Mouse (Mus musculus) liver, embryonic 13.5 days (tissue): ENCODE results near the gene Chd5. TPM values are rescaled to one million over a fixed set of nuclear protein-coding genes. Genes with fewer than 3 reads are reported as not detected.

Source experiments
- ATAC-seq: fragments of 200-750 bp; cut with Nextera tagmentation; 2 replicates; pipeline ENCODE4 v1.8.0; 2017; ENCODE audit warnings: low read depth, mild to moderate bottlenecking, moderate number of reproducible peaks, moderate library complexity
- DNase-seq: peaks from one replicate; pipeline ENCODE4 v3.0.0; 2022
- H3K27ac ChIP-seq: fragments of 300-500 bp; sonication (generic); 2 replicates; pipeline ENCODE4 v1.5.1; 2015; ENCODE audit warnings: moderate library complexity, mild to moderate bottlenecking, inconsistent platforms
- H3K27me3 ChIP-seq: fragments of 300-500 bp; sonication (generic); 2 replicates; pipeline ENCODE4 v1.6.1; 2015; ENCODE audit warnings: mild to moderate bottlenecking, inconsistent platforms
- H3K36me3 ChIP-seq: fragments of 300-500 bp; sonication (generic); 2 replicates; pipeline ENCODE4 v1.6.1; 2015; ENCODE audit warnings: mild to moderate bottlenecking, inconsistent platforms
- H3K4me1 ChIP-seq: fragments of 300-500 bp; sonication (generic); replicated peaks from 2 replicates; pipeline ENCODE4 v1.6.1; 2015; ENCODE audit warnings: inconsistent platforms
- H3K4me2 ChIP-seq: fragments of 300-500 bp; sonication (generic); 2 replicates; pipeline ENCODE4 v1.6.1; 2015; ENCODE audit warnings: inconsistent platforms, mild to moderate bottlenecking, moderate library complexity
- H3K4me3 ChIP-seq: fragments of 300-500 bp; sonication (generic); replicated peaks from 2 replicates; pipeline ENCODE4 v1.5.1; 2015; ENCODE audit warnings: mild to moderate bottlenecking, inconsistent platforms
- H3K9ac ChIP-seq: fragments of 300-500 bp; sonication (generic); 2 replicates; pipeline ENCODE4 v1.6.1; 2015; ENCODE audit warnings: mild to moderate bottlenecking, inconsistent platforms
- H3K9me3 ChIP-seq: fragments of 300-500 bp; sonication (generic); replicated peaks from 2 replicates; pipeline ENCODE4 v1.6.1; 2016; ENCODE audit warnings: inconsistent platforms
- WGBS: fragments of 180-500 bp; shearing (Covaris S2); methylation state at CpG from one replicate; pipeline ENCODE4 v1.1.7; 2015; ENCODE audit not compliant: insufficient replicate concordance; 5-methylcytosine and 5-hydroxymethylcytosine counted together
- polyA plus RNA-seq: library from polyadenylated mRNA; unstranded; fragments of >200 nt; fragmentation: Nextera tagmentation; extraction: Ambion mirVana; gene quantifications from 2 replicates; pipeline ENCODE4 v1.2.1, GENCODE M21; 2015

Chd5 gene
- polyA plus RNA-seq, 1 experiment from 2014 or later: 0.52 TPM

- peaks cover 54% of the 10 kb centered on the region for H3K27me3 ChIP-seq
- ATAC-seq: no peak
- H3K9ac ChIP-seq: 0 out of 2 replicates have a peak within 1 kb of the TSS, but pooled peaks have one; percentile 17
- peak; percentile 37 for DNase-seq
- peak within 1 kb of the TSS; percentile 49 for H3K4me2 ChIP-seq
- H3K36me3 ChIP-seq: no peaks in the 10 kb centered on the region
- H3K4me1 ChIP-seq: peaks cover 11% of the 10 kb centered on the region
- WGBS: 6% methylated on average over 26 of the region's 26 CpGs
- 0 out of 2 replicates have a peak within 1 kb of the TSS, but pooled peaks have one; percentile 29 for H3K4me3 ChIP-seq
- H3K9me3 ChIP-seq: no peaks in the 10 kb centered on the region
- H3K27ac ChIP-seq: no peak within 1 kb of the TSS
These were observed 19.8 kb upstream of the Chd5 start, which contains the start of gene Rnf207 for GRCm38 (mm10) chr4:152318517-152319234. Gene Rnf207 (minus strand): TSS chr4:152318993.

DNA sequence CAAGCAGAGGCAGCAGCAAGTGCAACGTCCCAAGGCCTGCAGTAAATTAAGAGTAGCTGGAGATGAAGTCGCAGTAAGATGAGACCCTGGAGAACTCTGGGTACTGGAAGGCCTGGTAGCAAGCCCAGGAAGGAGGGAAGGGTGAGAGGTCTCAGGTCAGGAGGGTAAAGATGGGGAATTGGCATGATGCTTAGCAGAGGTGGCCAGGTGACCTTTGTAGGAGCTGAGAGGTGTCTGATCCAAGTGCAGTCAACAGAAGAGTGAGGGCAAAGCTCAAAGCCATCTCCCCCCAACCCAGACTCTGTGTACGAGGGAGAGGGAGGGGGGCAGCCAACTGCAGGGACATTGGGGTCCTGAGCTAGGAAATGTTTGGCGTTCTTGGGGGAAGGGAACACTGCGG is 17.0 kb upstream of the Chd5 start:
- H3K27me3 ChIP-seq: peaks cover 26% of the 10 kb centered on the region
- WGBS: 50% methylated on average over 5 of the region's 5 CpGs
- no peak for DNase-seq
- no peak overlapping the region for H3K4me3 ChIP-seq
- no peaks in the 10 kb centered on the region for H3K36me3 ChIP-seq
- H3K9me3 ChIP-seq: no peaks in the 10 kb centered on the region
- no peak overlapping the region for H3K4me2 ChIP-seq
- no peak overlapping the region for H3K27ac ChIP-seq
- peaks cover 19% of the 10 kb centered on the region for H3K4me1 ChIP-seq
- no peak for ATAC-seq
- no peak overlapping the region for H3K9ac ChIP-seq

DNA sequence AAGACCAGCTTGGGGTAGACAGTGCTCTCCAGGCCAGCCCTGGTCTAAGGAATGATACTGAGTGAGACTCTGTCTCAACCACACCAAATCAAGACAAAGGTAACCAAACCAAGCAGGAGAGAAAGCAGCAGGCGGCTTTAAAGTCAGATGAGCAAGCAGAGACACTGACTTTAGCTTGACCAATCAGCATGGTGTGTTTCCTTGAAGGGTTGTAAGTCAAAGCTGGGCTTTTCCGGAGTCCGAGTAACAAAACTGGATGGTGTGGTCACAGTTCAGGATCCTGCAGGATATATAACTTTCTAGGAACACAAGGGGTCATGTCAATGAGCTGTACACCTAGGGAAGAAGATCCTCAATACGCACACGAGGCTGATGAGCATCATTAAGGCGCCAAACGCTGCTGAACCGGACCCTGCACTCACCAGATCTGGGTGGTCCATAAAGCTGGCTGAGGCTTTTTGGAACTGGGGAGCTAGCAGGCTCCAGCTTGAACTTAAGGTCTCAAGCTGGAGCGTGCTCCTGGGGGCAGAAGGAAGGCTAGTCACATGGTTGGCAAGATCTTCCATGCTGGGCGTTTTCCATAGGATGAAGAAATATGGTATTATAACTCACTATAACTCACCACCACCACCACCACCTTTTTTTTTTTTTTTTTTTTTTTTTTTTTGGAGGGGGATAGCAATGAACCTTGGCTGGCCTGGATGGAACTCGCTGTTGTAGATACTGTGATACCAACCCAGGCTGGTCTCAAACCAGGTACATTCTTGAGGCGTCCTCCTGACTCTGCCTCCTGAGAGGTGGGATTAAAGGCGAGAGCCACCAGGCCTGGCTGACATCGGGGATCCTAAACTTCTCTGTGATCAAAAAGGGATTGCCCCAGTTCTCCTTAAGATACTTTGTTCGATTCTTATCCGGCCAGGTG is 13.5 kb upstream of the Chd5 start:
- Histone ChIP-seq H3K4me1 (peaks cover 40% of the 10 kb centered on the region), H3K4me2 (peak overlapping the region; percentile 91), H3K36me3 (peaks cover 25% of the 10 kb centered on the region), H3K4me3 (peak overlapping the region; percentile 84), H3K9me3 (no peaks in the 10 kb centered on the region), H3K27ac (no peak overlapping the region), H3K27me3 (no peaks in the 10 kb centered on the region), H3K9ac (peak overlapping the region; percentile 52)
- DNase-seq (no peak), ATAC-seq (peak; percentile 46)
- 43% methylated on average over 16 of the region's 16 CpGs for WGBS

DNA sequence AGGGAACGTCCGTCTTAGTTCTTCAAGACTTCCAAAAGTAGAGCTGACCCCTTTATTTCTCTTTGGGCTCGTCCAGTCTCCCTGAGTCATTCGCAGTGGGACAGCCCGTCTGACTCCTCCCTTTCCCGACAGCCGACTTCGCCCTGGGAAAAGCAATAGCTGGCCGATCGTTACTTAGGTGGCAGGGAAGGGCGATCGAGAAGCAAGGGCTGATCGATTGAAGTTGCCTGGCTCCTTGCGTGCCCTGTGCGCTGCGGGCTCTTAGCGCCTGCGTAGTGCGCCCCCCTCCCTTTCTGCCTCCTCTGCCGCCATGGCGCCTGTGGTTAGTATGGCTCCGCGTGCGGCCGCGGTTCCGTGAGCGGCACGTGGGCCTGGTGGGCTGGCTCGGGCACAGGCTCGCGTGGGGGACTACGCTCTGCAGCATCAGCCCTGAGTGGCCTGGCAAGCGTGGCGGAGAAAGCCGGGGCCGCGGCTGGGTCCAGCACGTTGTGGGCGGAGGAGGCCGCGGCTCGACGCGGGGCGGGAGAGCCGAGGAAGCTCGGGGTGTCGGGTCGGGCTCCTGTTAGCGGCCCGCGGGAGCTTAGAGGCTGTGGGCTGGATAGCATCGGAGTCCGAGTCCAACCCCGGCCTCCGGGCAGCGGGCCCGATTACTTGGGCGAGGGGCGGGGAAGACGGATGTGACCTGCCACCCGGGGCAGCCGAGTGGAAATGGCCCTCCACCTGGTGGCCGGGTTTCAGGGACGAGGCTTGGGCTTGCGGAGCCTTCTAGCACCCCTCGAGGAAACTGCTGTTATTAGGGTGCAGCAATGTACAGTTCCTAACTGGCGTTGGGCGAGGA is 12.7 kb upstream of the Chd5 start, which contains the start of gene Rpl22:
TSS of gene Rpl22 (plus strand) at position 169 of the 838 bp plus-strand sequence.
- peaks cover 40% of the 10 kb centered on the region for H3K4me1 ChIP-seq
- peak within 1 kb of the TSS; percentile 84 for H3K4me3 ChIP-seq
- under 1% methylated on average over 70 of the region's 70 CpGs for WGBS
- peaks cover 34% of the 10 kb centered on the region for H3K36me3 ChIP-seq
- H3K27ac ChIP-seq: peak within 1 kb of the TSS; percentile 80
- H3K9ac ChIP-seq: peak within 1 kb of the TSS; percentile 89
- DNase-seq (peak; percentile 94), ATAC-seq (peak; percentile 94)
- H3K27me3 ChIP-seq: no peaks in the 10 kb centered on the region
- H3K4me2 ChIP-seq: peak within 1 kb of the TSS; percentile 91
- H3K9me3 ChIP-seq: no peaks in the 10 kb centered on the region

DNA sequence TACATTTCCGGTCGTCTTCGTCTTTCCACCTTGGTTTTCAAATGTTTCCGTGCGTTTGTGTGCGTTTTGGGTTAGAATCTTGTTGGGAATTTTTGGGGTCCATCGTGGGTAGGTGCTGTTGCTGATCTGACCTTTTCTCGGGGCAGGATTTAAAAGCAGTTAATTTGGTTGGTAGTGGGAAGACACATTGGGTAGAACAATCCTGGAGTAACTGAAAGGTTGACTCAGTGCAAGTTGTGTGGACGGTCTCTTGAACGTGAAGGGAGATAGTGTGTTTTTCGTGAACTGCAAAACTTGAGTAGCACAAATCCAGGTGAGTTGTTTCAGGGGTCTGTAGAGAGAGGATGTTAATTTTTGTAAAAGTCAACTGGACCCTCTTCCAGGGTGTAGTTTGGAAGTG is 11.9 kb upstream of the Chd5 start:
- peak overlapping the region; percentile 84 for H3K4me3 ChIP-seq
- 1% methylated on average over 11 of the region's 11 CpGs for WGBS
- H3K4me2 ChIP-seq: peak overlapping the region; percentile 91
- H3K27ac ChIP-seq: peak overlapping the region; percentile 80
- H3K9me3 ChIP-seq: no peaks in the 10 kb centered on the region
- H3K9ac ChIP-seq: peak overlapping the region; percentile 89
- ATAC-seq (no peak), DNase-seq (no peak)
- peaks cover 40% of the 10 kb centered on the region for H3K4me1 ChIP-seq
- H3K27me3 ChIP-seq: no peaks in the 10 kb centered on the region
- peaks cover 42% of the 10 kb centered on the region for H3K36me3 ChIP-seq

- no peak for ATAC-seq
- Histone ChIP-seq H3K27me3 (no peaks in the 10 kb centered on the region), H3K4me3 (no peak overlapping the region), H3K27ac (no peak overlapping the region), H3K4me1 (peaks cover 40% of the 10 kb centered on the region), H3K9me3 (no peaks in the 10 kb centered on the region), H3K4me2 (peak overlapping the region; percentile 17), H3K9ac (no peak overlapping the region), H3K36me3 (peaks cover 63% of the 10 kb centered on the region)
- 67% methylated on average over 6 of the region's 6 CpGs for WGBS
- peak; percentile 31 for DNase-seq
These were observed 9.8 kb upstream of the Chd5 start for GRCm38 (mm10) chr4:152328691-152329090.

DNA sequence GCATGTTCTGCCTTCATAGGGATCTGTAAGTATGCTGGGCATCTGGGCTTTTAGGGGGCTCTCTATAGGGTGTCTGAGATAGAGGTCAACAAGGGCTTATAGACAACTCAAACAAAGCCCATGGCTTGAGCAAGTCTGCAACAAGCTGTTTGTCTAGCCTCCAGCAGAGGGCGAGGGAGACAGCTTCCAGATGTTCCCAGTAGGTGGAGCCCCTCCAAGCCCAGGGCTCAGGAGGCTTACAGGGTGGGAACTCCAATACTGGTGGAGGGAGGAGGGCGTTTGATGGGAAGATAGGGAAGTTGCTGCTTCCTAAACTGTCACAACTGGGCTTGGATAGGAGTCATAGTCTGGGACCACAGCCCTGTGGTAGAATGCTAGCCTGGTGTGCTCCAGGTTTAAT is 5.5 kb upstream of the Chd5 start:
- peak; percentile 49 for ATAC-seq
- peak; percentile 36 for DNase-seq
- peaks cover 78% of the 10 kb centered on the region for H3K36me3 ChIP-seq
- no peak overlapping the region for H3K4me2 ChIP-seq
- peaks cover 21% of the 10 kb centered on the region for H3K27me3 ChIP-seq
- no peak overlapping the region for H3K9ac ChIP-seq
- WGBS: 32% methylated on average over 2 of the region's 2 CpGs
- H3K4me1 ChIP-seq: peaks cover 14% of the 10 kb centered on the region
- no peak overlapping the region for H3K4me3 ChIP-seq
- H3K27ac ChIP-seq: no peak overlapping the region
- no peaks in the 10 kb centered on the region for H3K9me3 ChIP-seq

DNA sequence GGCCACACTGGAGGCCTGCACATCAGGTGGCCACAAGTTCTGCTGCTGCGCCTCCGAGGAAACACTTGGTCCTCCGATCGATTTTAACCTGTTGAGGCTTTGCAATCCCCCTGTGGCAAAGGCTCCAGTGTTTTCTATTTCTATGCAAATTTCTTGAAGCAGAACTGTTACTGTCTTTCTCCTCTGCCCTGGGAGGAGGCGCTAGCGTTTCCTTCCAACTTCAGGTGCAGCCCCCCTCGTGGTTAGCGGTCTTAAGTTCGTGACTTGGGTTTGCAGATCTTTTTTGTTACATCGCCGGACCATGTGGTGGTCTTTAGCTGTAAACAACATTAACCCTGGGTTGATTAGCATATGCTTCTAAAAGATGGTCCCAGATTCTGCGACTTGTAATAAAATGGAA is 4.9 kb upstream of the Chd5 start:
- peaks cover 73% of the 10 kb centered on the region for H3K36me3 ChIP-seq
- no peak overlapping the region for H3K4me3 ChIP-seq
- no peak overlapping the region for H3K4me2 ChIP-seq
- H3K9me3 ChIP-seq: no peaks in the 10 kb centered on the region
- WGBS: 87% methylated on average over 12 of the region's 12 CpGs
- no peak for ATAC-seq
- H3K9ac ChIP-seq: no peak overlapping the region
- H3K27ac ChIP-seq: no peak overlapping the region
- H3K27me3 ChIP-seq: peaks cover 27% of the 10 kb centered on the region
- no peak for DNase-seq
- H3K4me1 ChIP-seq: peaks cover 9% of the 10 kb centered on the region

DNA sequence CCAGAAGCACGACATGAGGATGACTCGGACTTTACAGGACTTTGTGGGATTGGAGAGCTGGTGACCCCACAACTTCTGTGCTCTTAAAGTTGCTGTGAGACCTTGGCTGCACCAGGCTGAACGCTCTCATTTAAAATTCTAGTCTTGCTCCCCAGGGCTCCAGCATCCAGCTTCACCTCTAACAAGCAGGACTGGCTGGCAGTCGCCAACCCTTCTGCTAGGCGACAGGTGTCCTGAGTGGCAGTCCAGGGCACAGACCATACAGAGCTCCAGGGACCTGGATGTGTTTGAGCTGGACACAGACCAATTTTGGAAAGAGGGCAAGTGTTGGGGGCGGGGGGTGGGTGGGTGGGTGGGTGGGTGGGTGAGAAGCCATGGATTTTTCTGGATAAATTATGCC is 679 bp upstream of the Chd5 start:
- 39% methylated on average over 6 of the region's 6 CpGs for WGBS
- DNase-seq (no peak), ATAC-seq (no peak)
- Histone ChIP-seq H3K9me3 (no peaks in the 10 kb centered on the region), H3K4me3 (no peak overlapping the region), H3K4me2 (no peak overlapping the region), H3K27me3 (peaks cover 69% of the 10 kb centered on the region), H3K4me1 (peaks cover 14% of the 10 kb centered on the region), H3K9ac (no peak overlapping the region), H3K27ac (no peak overlapping the region), H3K36me3 (peaks cover 31% of the 10 kb centered on the region)

DNA sequence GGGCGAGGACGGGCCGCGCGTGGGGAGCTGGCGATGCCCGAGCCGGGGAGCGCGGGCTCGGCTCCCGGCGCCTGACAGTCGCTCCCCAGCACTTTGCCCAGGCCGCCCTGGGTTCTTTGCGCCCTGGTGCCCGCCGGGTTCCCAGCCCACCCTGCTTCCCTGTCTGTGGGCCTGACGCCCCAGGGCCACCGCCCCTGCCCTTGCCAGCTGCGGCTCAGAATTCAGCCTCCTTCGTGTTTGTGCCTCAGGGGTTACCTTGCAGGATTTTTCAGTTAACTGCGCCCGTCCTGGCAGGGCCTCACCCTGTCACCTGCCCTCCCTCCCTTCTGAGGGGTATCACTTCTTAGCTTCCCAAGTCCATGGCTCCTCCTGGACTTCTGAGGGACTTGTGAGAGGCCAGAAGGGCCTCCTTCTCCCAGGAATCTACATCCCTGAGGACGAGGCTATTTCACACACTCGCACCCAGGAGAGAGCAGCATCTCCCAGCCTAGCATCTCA is 891 bp downstream of the Chd5 start:
- no peak overlapping the region for H3K9ac ChIP-seq

More for the DNA sequence above, 891 bp downstream of the Chd5 start:
- ATAC-seq: no peak
- no peak for DNase-seq
- Histone ChIP-seq H3K9me3 (no peaks in the 10 kb centered on the region), H3K4me2 (peak overlapping the region; percentile 61), H3K4me3 (peak overlapping the region; percentile 41), H3K27ac (no peak overlapping the region), H3K4me1 (peaks cover 14% of the 10 kb centered on the region), H3K27me3 (peaks cover 84% of the 10 kb centered on the region), H3K36me3 (peaks cover 15% of the 10 kb centered on the region)
- 8% methylated on average over 15 of the region's 26 CpGs for WGBS
